Mouse (Mus musculus): ENCODE measurements around the gene Gpr1. TPM values are rescaled to one million over a fixed set of nuclear protein-coding genes. Genes with fewer than 3 reads are reported as not detected.
"Not testable (repeated sequence)": the region's sequence is repeated elsewhere in the genome, so short reads cannot be mapped to it uniquely, and the experiment has no call there.

Gpr1 gene
- polyA plus RNA-seq, 1 experiment, result 0.06 TPM

DNA sequence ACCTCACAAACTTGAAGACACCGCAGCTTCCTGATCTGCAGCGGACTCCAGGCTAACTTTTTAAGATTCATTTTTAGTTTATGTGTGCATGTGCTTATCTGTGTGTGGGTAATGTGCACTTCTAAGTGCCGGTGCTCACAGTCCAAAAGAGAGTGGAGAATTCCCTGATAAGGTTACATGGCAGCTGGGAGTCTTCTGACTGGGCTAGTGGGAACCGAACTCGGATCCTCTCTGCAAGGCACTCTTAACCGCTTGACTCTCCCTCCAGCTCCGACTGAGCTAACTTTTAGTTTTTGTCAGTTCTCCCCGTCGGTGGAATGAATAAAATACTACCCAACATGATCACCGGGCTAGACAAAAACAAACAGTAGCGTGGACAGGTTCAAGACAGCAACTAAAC, 38.5 kb downstream of the Gpr1 start:
- WGBS, result 5% methylated on average over 11 of the region's 11 CpGs
- Histone ChIP-seq H3K4me1 (ENCODE audit: control insufficient read depth, insufficient read depth, low read length) (peaks cover 16% of the 10 kb centered on the region), H3K4me3 (replicated peaks; ENCODE audit: extremely low read depth, low read depth, low read length) (peak overlapping the region; percentile 97)
- no peak for DNase-seq
- TF ChIP-seq POLR2A (IDR thresholded peaks at IDR 0.05; ENCODE audit: borderline replicate concordance, extremely low read depth, low read depth, low read length), result no peak
- TF ChIP-seq CTCF (IDR thresholded peaks at IDR 0.05; ENCODE audit: insufficient read depth, low read length), result no peak

- WGBS, result 76% methylated on average over 2 of the region's 2 CpGs
- Histone ChIP-seq H3K4me3 (replicated peaks; ENCODE audit: extremely low read depth, low read depth, low read length) (no peak overlapping the region), H3K4me1 (ENCODE audit: control insufficient read depth, insufficient read depth, low read length) (no peaks in the 10 kb centered on the region; the same call in 1 of the 2 replicates)
- no peak for DNase-seq
- TF ChIP-seq POLR2A (IDR thresholded peaks at IDR 0.05; ENCODE audit: borderline replicate concordance, extremely low read depth, low read depth, low read length) (no peak), CTCF (IDR thresholded peaks at IDR 0.05; ENCODE audit: insufficient read depth, low read length) (no peak)
These were observed 45.7 kb downstream of the Gpr1 start for GRCm38 (mm10) chr1:63168638-63169037.

DNA sequence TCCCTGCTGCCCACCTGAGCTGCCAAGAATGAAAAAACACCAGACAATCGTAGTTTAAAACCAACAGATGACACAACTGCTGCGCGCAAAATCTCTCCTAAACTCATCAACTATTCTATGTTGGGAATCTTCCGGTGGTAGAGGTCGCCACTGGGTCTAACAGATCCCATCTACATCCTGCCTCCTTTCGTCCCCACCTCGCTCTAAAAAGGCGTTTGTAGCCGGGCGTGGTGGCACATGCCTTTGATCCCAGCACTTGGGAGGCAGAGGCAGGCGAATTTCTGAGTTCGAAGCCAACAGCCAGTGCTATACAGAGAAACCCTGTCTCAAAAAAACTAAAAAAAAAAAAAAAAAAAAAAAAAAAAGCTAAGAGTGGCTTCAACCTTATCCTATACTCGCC, 74.1 kb downstream of the Gpr1 start:
- TF ChIP-seq POLR2A (IDR thresholded peaks at IDR 0.05; ENCODE audit: borderline replicate concordance, extremely low read depth, low read depth, low read length), result no peak
- no peak for DNase-seq
- WGBS, result 95% methylated on average over 13 of the region's 13 CpGs
- no peaks in the 10 kb centered on the region; the same call in 1 of the 2 replicates for H3K4me1 ChIP-seq (ENCODE audit: control insufficient read depth, insufficient read depth, low read length)
- no peak overlapping the region for H3K4me3 ChIP-seq (replicated peaks; ENCODE audit: extremely low read depth, low read depth, low read length)

GRCm38 (mm10) chr1:63138586-63138985, 75.8 kb downstream of the Gpr1 start:
- 91% methylated on average over 1 of the region's 1 CpGs for WGBS
- H3K4me1 ChIP-seq (ENCODE audit: control insufficient read depth, insufficient read depth, low read length); DNase-seq; H3K4me3 ChIP-seq (replicated peaks; ENCODE audit: extremely low read depth, low read depth, low read length): not testable (repeated sequence)

GRCm38 (mm10) chr1:63137971-63138370, 76.4 kb downstream of the Gpr1 start:
- WGBS, result 51% methylated on average over 2 of the region's 2 CpGs
- Histone ChIP-seq H3K4me1 (ENCODE audit: control insufficient read depth, insufficient read depth, low read length) (no peaks in the 10 kb centered on the region; the same call in 1 of the 2 replicates), H3K4me3 (replicated peaks; ENCODE audit: extremely low read depth, low read depth, low read length) (no peak overlapping the region)
- TF ChIP-seq CTCF (IDR thresholded peaks at IDR 0.05; ENCODE audit: insufficient read depth, low read length) (no peak), POLR2A (IDR thresholded peaks at IDR 0.05; ENCODE audit: borderline replicate concordance, extremely low read depth, low read depth, low read length) (no peak)
- no peak for DNase-seq

DNA sequence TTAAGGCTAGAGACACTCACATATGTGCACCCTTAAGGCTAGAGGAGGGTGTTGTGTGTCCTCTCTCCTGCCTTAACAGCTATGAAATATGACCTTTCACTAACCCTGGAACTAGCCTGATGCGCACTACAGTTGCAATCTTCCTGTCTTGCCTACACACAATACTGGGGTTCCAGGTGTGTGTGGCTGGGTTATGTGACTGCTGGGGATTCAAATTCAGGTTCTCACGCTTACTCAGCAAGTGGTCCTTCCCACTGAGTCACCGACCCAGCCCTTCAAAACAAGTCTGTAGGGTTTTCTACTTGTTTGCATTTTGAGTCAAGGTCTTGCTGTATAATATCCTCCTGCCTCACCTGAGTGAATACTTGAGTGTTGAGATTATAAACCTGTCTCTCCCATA, 79.8 kb downstream of the Gpr1 start:
- no peak for DNase-seq
- no peak overlapping the region for H3K4me3 ChIP-seq (replicated peaks; ENCODE audit: extremely low read depth, low read depth, low read length)
- H3K4me1 ChIP-seq (ENCODE audit: control insufficient read depth, insufficient read depth, low read length), result no peaks in the 10 kb centered on the region; the same call in 1 of the 2 replicates
- no peak for TF ChIP-seq POLR2A (IDR thresholded peaks at IDR 0.05; ENCODE audit: borderline replicate concordance, extremely low read depth, low read depth, low read length)
- no peak for TF ChIP-seq CTCF (IDR thresholded peaks at IDR 0.05; ENCODE audit: insufficient read depth, low read length)
- WGBS, result 72% methylated on average over 3 of the region's 3 CpGs

Other genes with a start within 250 kb of the Gpr1 start
- 14.7 and 16.7 TPM in 2 replicates for gene Ino80d, start 99.9 kb downstream of the Gpr1 start, polyA plus RNA-seq (2012; rRNA removed)
- gene Eef1b2, start 37.7 kb downstream of the Gpr1 start, polyA plus RNA-seq (2012; rRNA removed), result 192 and 217 TPM in 2 replicates
- gene Ndufs1, start 37.7 kb downstream of the Gpr1 start, polyA plus RNA-seq (2012; rRNA removed), result 17.8 and 29.6 TPM in 2 replicates
- 0.19 and 0.33 TPM in 2 replicates for gene Zdbf2, start 58.7 kb upstream of the Gpr1 start, polyA plus RNA-seq (2012; rRNA removed)
- 2.6 and 2.9 TPM in 2 replicates for gene Adam23, start 231.3 kb upstream of the Gpr1 start, polyA plus RNA-seq (2012; rRNA removed)

All from lung, adult 2 months (tissue).